ENCODE assay signal across 9 mouse cellular contexts in genomic region chr2:97467031-97467549, GRCm38 (mm10).
A peak's percentile ranks its signal among the peaks of the same experiment; 100 is the strongest.
DNase-seq lines count a peak whose midpoint lies in the region; ATAC-seq and TF ChIP-seq lines count a peak whose summit lies in the region.
"Had no signal": no experiment of that assay in that cellular context is flagged by ENCODE, and none has a peak within 500 bp of the region (broad histone marks: within the 10 kb centered on the region; RNA-seq: fewer than 3 reads in every experiment).

No protein-coding gene starts in this region.

- WGBS in heart, postnatal 0 days: under 1% methylated on average over 26 of the region's 26 CpGs

- H3K9ac ChIP-seq in heart, postnatal 0 days (replicated peaks; ENCODE audit: low read depth, low read length): no peak overlapping the region; the same call in 1 of the 2 replicates

- TF ChIP-seq POLR2A in myocyte (IDR thresholded peaks at IDR 0.05; ENCODE audit: insufficient read length, low read depth): no peak

- H3K9me3 ChIP-seq in heart, postnatal 0 days (replicated peaks; ENCODE audit: control insufficient read depth, low read length): no peaks in the 10 kb centered on the region

- no peak for TF ChIP-seq CTCF in heart, postnatal 0 days (IDR thresholded peaks at IDR 0.05; ENCODE audit: low read depth)
- no peak for TF ChIP-seq CTCF in left cerebral cortex, adult 2 months (IDR thresholded peaks at IDR 0.05)

- intact Hi-C loops in left cerebral cortex, adult 2 months (cut with DNase I): loop anchor here (2.0 to 10.0 kb wide), 7 partner anchors 145 to 1920 kb away; no protein-coding TSS in a partner anchor

- H3K4me1 ChIP-seq in heart, postnatal 0 days (ENCODE audit: control insufficient read depth, insufficient read depth): no peaks in the 10 kb centered on the region

- peak overlapping the region; percentile 54 for H3K4me3 ChIP-seq in heart, postnatal 0 days (ENCODE audit: low read depth, low read length)
- peak overlapping the region; percentile 57 for H3K4me3 ChIP-seq in left cerebral cortex, adult 2 months
- peak overlapping the region; percentile 74 for H3K4me3 ChIP-seq in myocyte
- H3K4me3 ChIP-seq: erythroblast, embryonic 14.5 days had no signal

- no peak for TF ChIP-seq EP300 in heart, postnatal 0 days (IDR thresholded peaks at IDR 0.05; ENCODE audit: low read depth)

- peaks cover 33% of the 10 kb centered on the region for H3K79me2 ChIP-seq in myocyte (ENCODE audit: control insufficient read depth, insufficient read depth)

- no peak for ATAC-seq in heart, postnatal 0 days (ENCODE audit: insufficient read depth, low read depth)

- H3K4me2 ChIP-seq in heart, postnatal 0 days (ENCODE audit: low read depth, low read length): peak overlapping the region; percentile 80
- peak overlapping the region; percentile 63 for H3K4me2 ChIP-seq in myocyte (ENCODE audit: low read depth)

- H3K27ac ChIP-seq in heart, postnatal 0 days (ENCODE audit: low read depth): no peak overlapping the region
- H3K27ac ChIP-seq in left cerebral cortex, adult 2 months: peak overlapping the region; percentile 98

- DNase-seq in adrenal gland, adult (ENCODE audit: inconsistent age in 2 of 2, low spot score in 1 of 2): peak; percentile 12 to 43
- DNase-seq in adrenal gland, postnatal 4 days (ENCODE audit: low spot score in 2 of 2): no peak
- DNase-seq in urinary bladder, postnatal 25 days (ENCODE audit: low spot score): peak; percentile 5
- DNase-seq in urinary bladder, postnatal 10 days (ENCODE audit: low spot score): no peak
- DNase-seq in heart, postnatal 0 days (ENCODE audit: low spot score): no peak
- DNase-seq in left cerebral cortex, adult 2 months (ENCODE audit: extremely low spot score in 1 of 2, low spot score in 2 of 2): peak; percentile 49 to 68
- DNase-seq in urinary bladder, postnatal 36 days (ENCODE audit: low spot score in 2 of 2): no peak

- H3ac ChIP-seq in myocyte (ENCODE audit: control insufficient read depth, insufficient read length): peak overlapping the region; percentile 30

- peaks cover 17% of the 10 kb centered on the region for H3K27me3 ChIP-seq in heart, postnatal 0 days (ENCODE audit: control insufficient read depth, insufficient read depth, low read length)
- H3K27me3 ChIP-seq in myocyte (ENCODE audit: control insufficient read depth, insufficient read depth, insufficient read length): no peaks in the 10 kb centered on the region

- H3K36me3 ChIP-seq in heart, postnatal 0 days (replicated peaks; ENCODE audit: control insufficient read depth, insufficient read depth, low read length): no peaks in the 10 kb centered on the region
- H3K36me3 ChIP-seq in myocyte (ENCODE audit: control insufficient read depth, insufficient read depth): no peaks in the 10 kb centered on the region

TF ChIP-seq in myocyte, 11 proteins besides CTCF, POLR2A, EP300 and RAD21:
- TF ChIP-seq CEBPB (IDR thresholded peaks at IDR 0.05; ENCODE audit: insufficient read depth, poor library complexity, severe bottlenecking) (0 out of 2 replicates have a peak, but pooled peaks have one; percentile 6), POLR2AphosphoS2 (IDR thresholded peaks at IDR 0.05; ENCODE audit: insufficient read length, low read depth) (no peak), E2F4 (IDR thresholded peaks at IDR 0.05; ENCODE audit: insufficient read depth) (no peak), REST (IDR thresholded peaks at IDR 0.05; ENCODE audit: insufficient read depth, insufficient read length) (no peak), MYOG (IDR thresholded peaks at IDR 0.05; ENCODE audit: control insufficient read depth in 1 of 3, insufficient read depth in 1 of 3, insufficient read length in 2 of 3, low read depth in 2 of 3) (no peak)

Comparison
In these comparisons a context has a peak if more than half of its experiments do, and no peak if none do; other contexts are left out.
1. DNase-seq: peak in adrenal gland, adult (2 of 2), urinary bladder, postnatal 25 days (single experiment) and left cerebral cortex, adult 2 months (2 of 2); none in adrenal gland, postnatal 4 days (0 of 2), urinary bladder, postnatal 10 days (single experiment), heart, postnatal 0 days (single experiment) and urinary bladder, postnatal 36 days (0 of 2).
2. Peak in every context shown above with its lines, with median percentiles within 50 percentile points of each other: H3K4me3 ChIP-seq.